Mouse (Mus musculus): Measurements from ENCODE around the gene Rdh16f1.
"Not testable (repeated sequence)": the region's sequence is repeated elsewhere in the genome, so short reads cannot be mapped to it uniquely, and the experiment has no call there.

Gene Rdh16f1

DNA sequence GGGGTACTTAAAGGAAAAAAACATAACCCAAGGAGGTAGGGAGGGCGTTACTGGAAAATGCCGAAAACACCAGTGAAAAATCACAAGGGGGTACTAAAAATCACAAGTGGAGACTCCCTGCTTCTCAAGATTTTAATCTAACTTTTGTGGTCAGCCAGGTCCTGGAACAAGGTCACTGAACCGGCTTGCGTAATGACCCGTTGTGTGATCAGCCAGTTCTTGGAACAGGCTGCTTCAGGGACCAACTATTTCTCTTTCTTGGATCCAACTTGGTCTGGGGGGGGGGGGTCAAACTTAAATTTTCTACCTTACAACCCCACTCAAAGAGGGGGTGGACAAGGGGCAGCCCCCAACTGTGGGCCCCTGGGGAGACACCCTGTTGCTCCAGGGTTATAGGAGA is 78.2 kb downstream of the Rdh16f1 start:
- not testable (repeated sequence) for DNase-seq

DNA sequence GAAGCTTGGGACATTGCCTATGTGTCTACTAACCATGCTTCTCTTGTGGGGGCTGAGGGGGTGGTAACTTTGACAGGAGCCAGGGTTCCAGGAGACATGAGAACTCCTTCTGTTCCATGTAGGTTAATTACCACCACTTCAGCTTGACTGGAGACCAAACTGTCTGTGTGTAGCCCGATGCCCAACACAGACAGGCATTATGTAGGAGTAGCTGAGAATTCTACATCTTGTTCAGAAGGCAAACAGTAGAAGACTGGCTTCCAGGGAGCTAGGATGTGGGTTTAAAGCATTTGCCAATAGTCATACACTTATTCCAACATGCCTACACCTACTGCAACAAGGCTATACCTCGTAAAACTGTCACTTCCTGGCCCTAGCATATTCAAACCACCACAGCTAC is 79.0 kb downstream of the Rdh16f1 start:
- no peak for DNase-seq

DNA sequence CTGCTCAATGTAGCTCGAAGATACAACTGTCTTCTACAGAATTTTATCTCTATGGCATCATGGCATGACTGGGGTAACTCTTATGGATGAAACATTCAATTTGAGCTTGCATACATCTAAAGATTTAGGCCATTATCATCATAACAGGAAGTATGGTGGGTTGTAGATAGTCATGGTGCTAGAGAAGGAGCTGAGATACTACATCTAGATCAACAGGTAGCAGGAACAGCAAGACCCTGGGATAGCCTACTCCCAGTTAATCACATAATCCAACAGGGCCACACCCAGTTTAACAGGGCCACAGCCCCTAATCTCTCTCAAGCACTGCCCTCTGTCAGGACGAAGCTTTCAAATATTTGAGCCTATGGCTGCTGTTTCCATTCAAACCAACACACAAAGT is 81.2 kb downstream of the Rdh16f1 start:
- no peak for DNase-seq
